Mouse (Mus musculus): ENCODE data around the gene Ngef.

DNA sequence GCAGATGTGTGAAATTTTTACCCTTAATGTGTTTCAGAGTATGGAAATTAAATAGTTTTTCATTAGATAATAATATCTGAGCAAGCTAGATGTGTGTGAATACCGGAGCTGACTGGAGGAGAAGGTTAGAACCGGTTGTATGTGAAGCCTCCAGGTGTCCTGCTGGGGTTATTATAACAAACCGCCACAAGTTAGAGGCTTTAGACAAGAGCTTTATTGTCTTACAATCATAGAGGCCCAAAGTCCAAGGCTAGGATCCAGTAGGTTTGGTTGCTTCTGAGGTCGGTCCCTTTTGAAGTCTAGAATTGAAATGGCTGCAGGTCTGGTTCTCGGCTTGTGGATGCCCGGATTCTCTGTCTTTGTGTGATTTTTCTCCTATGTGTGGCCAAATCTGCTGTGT, 5.3 kb upstream of the Ngef start:
- TF ChIP-seq TCF12 (IDR thresholded peaks at IDR 0.05; ENCODE audit: low read depth, low read length) = no peak
- TF ChIP-seq MEF2A (IDR thresholded peaks at IDR 0.05; ENCODE audit: extremely low read depth, insufficient replicate concordance, low read depth, low read length, poor library complexity, severe bottlenecking) = no peak
- TF ChIP-seq POLR2A (IDR thresholded peaks at IDR 0.05; ENCODE audit: control insufficient read depth in 1 of 2, insufficient read depth in 1 of 2, low read depth in 1 of 2, low read length in 2 of 2, poor library complexity in 1 of 2) = no peak
- no peak for TF ChIP-seq ZC3H11A (IDR thresholded peaks at IDR 0.05; ENCODE audit: low read depth, low read length)

Data from MEL (cell line).